9 mouse cellular contexts compared by ENCODE assay signal in genomic region chr6:145359470-145360430, GRCm38 (mm10).
A peak's percentile ranks its signal among the peaks of the same experiment; 100 is the strongest.
DNase-seq lines count a peak whose midpoint lies in the region; ATAC-seq lines count a peak whose summit lies in the region.
"Had no signal": no experiment of that assay in that cellular context is flagged by ENCODE, and none has a peak within 500 bp of the region (broad histone marks: within the 10 kb centered on the region; RNA-seq: fewer than 3 reads in every experiment).

No protein-coding gene starts in this region.

- H3K27ac ChIP-seq in hindbrain, embryonic 10.5 days: no peak overlapping the region
- H3K27ac ChIP-seq in hindbrain, embryonic 12.5 days: no peak overlapping the region
- no peak overlapping the region for H3K27ac ChIP-seq in midbrain, embryonic 15.5 days
- H3K27ac ChIP-seq: macrophage had no signal

- H3K36me3 ChIP-seq in hindbrain, embryonic 10.5 days: no peaks in the 10 kb centered on the region
- no peaks in the 10 kb centered on the region for H3K36me3 ChIP-seq in hindbrain, embryonic 12.5 days
- H3K36me3 ChIP-seq in midbrain, embryonic 15.5 days (replicated peaks): no peaks in the 10 kb centered on the region

- DNase-seq in hindbrain, embryonic 10.5 days (ENCODE audit: low spot score): peak; percentile 50
- DNase-seq in Muller cell, postnatal 12 days (ENCODE audit: inconsistent ontology term): peak; percentile 49
- DNase-seq in embryo, embryonic 11 days: peak; percentile 84
- peak; percentile 48 to 56 for DNase-seq in left cerebral cortex, postnatal 10 days (ENCODE audit: extremely low spot score in 1 of 2, low spot score in 2 of 2)
- DNase-seq in telencephalon, adult 2 months (ENCODE audit: low read depth, low spot score): peak; percentile 40

- H3K9ac ChIP-seq in hindbrain, embryonic 12.5 days: no peak overlapping the region
- H3K9ac ChIP-seq in midbrain, embryonic 15.5 days: no peak overlapping the region

- no peak overlapping the region; the same call in 1 of the 2 replicates for H3K4me2 ChIP-seq in hindbrain, embryonic 12.5 days (replicated peaks)
- H3K4me2 ChIP-seq in midbrain, embryonic 15.5 days: no peak overlapping the region

- 52% methylated on average over 26 of the region's 26 CpGs for WGBS in hindbrain, embryonic 10.5 days
- 46% methylated on average over 26 of the region's 26 CpGs for WGBS in hindbrain, embryonic 12.5 days
- 40% methylated on average over 26 of the region's 26 CpGs for WGBS in midbrain, embryonic 15.5 days

- H3K4me3 ChIP-seq in hindbrain, embryonic 10.5 days: no peak overlapping the region
- H3K4me3 ChIP-seq in hindbrain, embryonic 12.5 days: no peak overlapping the region
- no peak overlapping the region for H3K4me3 ChIP-seq in midbrain, embryonic 15.5 days

- ATAC-seq in hindbrain, embryonic 12.5 days (ENCODE audit: low FRiP score): no peak
- peak; percentile 32 to 60; a peak in 2 of 4 replicates for ATAC-seq in hematopoietic stem cell, adult 5-6 weeks (replicated peaks in 1 of 2; ENCODE audit: insufficient read depth in 1 of 2, low FRiP score in 2 of 2, low TSS enrichment in 1 of 2, low read depth in 1 of 2, poor library complexity in 2 of 2, severe bottlenecking in 2 of 2)
- ATAC-seq in midbrain, embryonic 15.5 days (replicated peaks): peak; percentile 39; the same call in 1 of the 2 replicates

- peaks cover 6% of the 10 kb centered on the region; the same call in 1 of the 2 replicates for H3K9me3 ChIP-seq in hindbrain, embryonic 10.5 days
- 0 out of 2 replicates have a peak, but pooled peaks cover 5% of the 10 kb centered on the region for H3K9me3 ChIP-seq in hindbrain, embryonic 12.5 days (replicated peaks)
- no peaks in the 10 kb centered on the region for H3K9me3 ChIP-seq in midbrain, embryonic 15.5 days

- intact Hi-C loops in left cerebral cortex, postnatal 10 days (cut with DNase I): loop anchor here (5.0 to 10.0 kb wide), 4 partner anchors 433 to 1053 kb away; no protein-coding TSS in a partner anchor

- H3K27me3 ChIP-seq in hindbrain, embryonic 10.5 days (ENCODE audit: insufficient read depth, poor library complexity, severe bottlenecking): 0 out of 2 replicates have a peak, but pooled peaks cover 5% of the 10 kb centered on the region
- no peaks in the 10 kb centered on the region for H3K27me3 ChIP-seq in hindbrain, embryonic 12.5 days
- no peaks in the 10 kb centered on the region for H3K27me3 ChIP-seq in midbrain, embryonic 15.5 days (replicated peaks)

- peaks cover 23% of the 10 kb centered on the region for H3K4me1 ChIP-seq in hindbrain, embryonic 10.5 days (replicated peaks)
- H3K4me1 ChIP-seq in hindbrain, embryonic 12.5 days: peaks cover 5% of the 10 kb centered on the region; the same call in 1 of the 2 replicates
- H3K4me1 ChIP-seq in midbrain, embryonic 15.5 days: no peaks in the 10 kb centered on the region
